35 mouse cellular contexts compared by ENCODE assay signal in the genomic region with DNA sequence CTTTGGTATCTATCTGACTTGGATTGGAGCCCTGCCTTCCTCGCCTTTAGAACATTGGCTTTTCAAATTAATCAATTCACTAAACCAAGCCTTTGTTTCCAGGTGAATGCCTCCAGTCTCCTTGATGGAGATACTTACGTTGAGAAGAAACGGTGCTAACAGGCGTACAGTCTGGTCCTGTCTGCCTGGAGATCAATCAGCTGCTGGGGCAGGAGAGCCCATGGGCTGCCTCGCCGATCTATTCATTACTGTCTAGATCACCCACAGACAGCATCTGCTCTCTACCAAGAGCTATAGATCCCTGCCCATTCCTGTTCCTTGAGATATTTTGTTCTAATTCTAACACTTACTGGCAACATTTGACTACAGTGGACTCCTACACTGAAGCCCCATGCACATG. TPM values are rescaled to one million over a fixed set of nuclear protein-coding genes. Genes with fewer than 3 reads are reported as not detected.
"Had no signal": no experiment of that assay in that cellular context is flagged by ENCODE, and none has a peak within 500 bp of the region (broad histone marks: within the 10 kb centered on the region; RNA-seq: fewer than 3 reads in every experiment).

No protein-coding gene starts in this region.

- H3K27me3 ChIP-seq: hindbrain, embryonic 15.5 days; kidney, embryonic 15.5 days; limb, embryonic 12.5 days had no signal

- H3K4me2 ChIP-seq: heart, embryonic 12.5 days; hindbrain, embryonic 15.5 days; kidney, embryonic 15.5 days; limb, embryonic 12.5 days; liver, embryonic 11.5 days had no signal

- DNase-seq: gastrocnemius, adult 2 months; gastrocnemius, postnatal 10 days; gastrocnemius, postnatal 25 days; heart, adult 18-20 months; heart, postnatal 10 days; heart, postnatal 4 days; kidney, adult 11 months; kidney, adult 2 months; kidney, adult 9 months; kidney, postnatal 14 days; kidney, postnatal 36 days; layer of hippocampus, adult 9-11 months; layer of hippocampus, postnatal 36 days; liver had no signal

- H3K4me1 ChIP-seq: hindbrain, embryonic 15.5 days had no signal

- H3K9ac ChIP-seq: heart, embryonic 12.5 days; hindbrain, embryonic 15.5 days; kidney, embryonic 15.5 days; limb, embryonic 12.5 days had no signal

- H3K36me3 ChIP-seq: heart, embryonic 10.5 days; heart, embryonic 12.5 days; hindbrain, embryonic 15.5 days; kidney, embryonic 15.5 days; limb, embryonic 10.5 days; limb, embryonic 12.5 days had no signal

- ATAC-seq: forebrain, embryonic 16.5 days; intestine, embryonic 16.5 days had no signal

- H3K9me3 ChIP-seq: heart, embryonic 10.5 days; heart, embryonic 12.5 days; hindbrain, embryonic 15.5 days; kidney, embryonic 15.5 days; limb, embryonic 10.5 days; limb, embryonic 12.5 days had no signal

- H3K4me3 ChIP-seq: gastrocnemius, adult 2 months; heart, embryonic 10.5 days; heart, embryonic 12.5 days; hindbrain, embryonic 15.5 days; kidney, embryonic 15.5 days; left cerebral cortex, adult 2 months; limb, embryonic 10.5 days; limb, embryonic 12.5 days had no signal

- H3K27ac ChIP-seq: gastrocnemius, adult 2 months; heart, embryonic 10.5 days; hindbrain, embryonic 15.5 days; kidney, embryonic 15.5 days; kidney, postnatal 0 days; left cerebral cortex, adult 2 months; limb, embryonic 10.5 days; limb, embryonic 12.5 days had no signal

RNA-seq across cellular contexts. Expression of a gene that starts 9.6 kb away (rescaled TPM):
- total RNA-seq: granulocyte monocyte progenitor cell, adult 5-6 weeks had no signal

RNA-seq across cellular contexts. Expression of a gene that starts 55.0 kb away (rescaled TPM):
- total RNA-seq: granulocyte monocyte progenitor cell, adult 5-6 weeks; layer of hippocampus, adult 18-20 months; layer of hippocampus, adult 8-10 months; layer of hippocampus, postnatal 14 days; layer of hippocampus, postnatal 36 days; left cerebral cortex, adult 2 months; left cerebral cortex, postnatal 14 days; left cerebral cortex, postnatal 36 days had no signal
- polyA plus RNA-seq: forebrain, embryonic 16.5 days; frontal cortex, adult 2 months; heart, embryonic 16.5 days; hindbrain, embryonic 15.5 days; intestine, embryonic 14.5 days; intestine, embryonic 16.5 days; kidney, embryonic 15.5 days; kidney, postnatal 0 days; large intestine, adult 2 months; limb, embryonic 10.5 days; liver, embryonic 11.5 days had no signal
